Mouse (Mus musculus): ENCODE data around the gene Ms4a15. TPM values are rescaled to one million over a fixed set of nuclear protein-coding genes. Genes with fewer than 3 reads are reported as not detected.

The Ms4a15 gene
- polyA plus RNA-seq, 1 experiment from 2014 or later = not detected

- Histone ChIP-seq H3K27ac (ENCODE audit: low read depth, low read length) (no peak within 1 kb of the TSS), H3K9me3 (ENCODE audit: control insufficient read depth, low read length) (no peaks in the 10 kb centered on the region), H3K4me2 (peak within 1 kb of the TSS; percentile 99), H3K4me1 (ENCODE audit: control insufficient read depth, insufficient read depth, low read length) (peaks cover 18% of the 10 kb centered on the region), H3K4me3 (ENCODE audit: low read depth, low read length) (peak within 1 kb of the TSS; percentile 50), H3K9ac (ENCODE audit: low read length) (peak within 1 kb of the TSS; percentile 80), H3K27me3 (ENCODE audit: control insufficient read depth, insufficient read depth, low read length) (no peaks in the 10 kb centered on the region), H3K36me3 (ENCODE audit: control insufficient read depth, insufficient read depth, low read length) (peaks cover 14% of the 10 kb centered on the region; the same call in 1 of the 2 replicates)
- peak; percentile 98 for ATAC-seq (ENCODE audit: low FRiP score)
- peak; percentile 100 for DNase-seq (ENCODE audit: low spot score, missing footprints)
- under 1% methylated on average over 30 of the region's 30 CpGs for WGBS
Measured at GRCm38 (mm10) chr19:10949112-10949511, 43.9 kb downstream of the Ms4a15 start, which contains the start of gene Ccdc86. Ccdc86 (minus strand) TSS chr19:10949266.

GRCm38 (mm10) chr19:10948416-10948815 is 44.6 kb downstream of the Ms4a15 start:
- H3K27me3 ChIP-seq (ENCODE audit: control insufficient read depth, insufficient read depth, low read length) = no peaks in the 10 kb centered on the region
- peak overlapping the region; percentile 80 for H3K9ac ChIP-seq (ENCODE audit: low read length)
- H3K36me3 ChIP-seq (ENCODE audit: control insufficient read depth, insufficient read depth, low read length) = peaks cover 16% of the 10 kb centered on the region; the same call in 1 of the 2 replicates
- peak overlapping the region; percentile 99 for H3K4me2 ChIP-seq
- ATAC-seq (ENCODE audit: low FRiP score) = 0 out of 2 replicates have a peak, but pooled peaks have one; percentile 8
- H3K27ac ChIP-seq (ENCODE audit: low read depth, low read length) = no peak overlapping the region
- peak; percentile 83 for DNase-seq (ENCODE audit: low spot score, missing footprints)
- H3K9me3 ChIP-seq (ENCODE audit: control insufficient read depth, low read length) = no peaks in the 10 kb centered on the region
- peaks cover 18% of the 10 kb centered on the region for H3K4me1 ChIP-seq (ENCODE audit: control insufficient read depth, insufficient read depth, low read length)
- WGBS = 1% methylated on average over 20 of the region's 20 CpGs
- peak overlapping the region; percentile 50 for H3K4me3 ChIP-seq (ENCODE audit: low read depth, low read length)

GRCm38 (mm10) chr19:10947219-10947618 is 45.8 kb downstream of the Ms4a15 start:
- no peak for ATAC-seq (ENCODE audit: low FRiP score)
- Histone ChIP-seq H3K27ac (ENCODE audit: low read depth, low read length) (no peak overlapping the region), H3K4me2 (peak overlapping the region; percentile 99), H3K9ac (ENCODE audit: low read length) (peak overlapping the region; percentile 80; the same call in 1 of the 2 replicates), H3K4me3 (ENCODE audit: low read depth, low read length) (peak overlapping the region; percentile 50), H3K36me3 (ENCODE audit: control insufficient read depth, insufficient read depth, low read length) (peaks cover 16% of the 10 kb centered on the region; the same call in 1 of the 2 replicates), H3K27me3 (ENCODE audit: control insufficient read depth, insufficient read depth, low read length) (no peaks in the 10 kb centered on the region), H3K9me3 (ENCODE audit: control insufficient read depth, low read length) (no peaks in the 10 kb centered on the region), H3K4me1 (ENCODE audit: control insufficient read depth, insufficient read depth, low read length) (peaks cover 18% of the 10 kb centered on the region)
- 89% methylated on average over 5 of the region's 5 CpGs for WGBS
- no peak for DNase-seq (ENCODE audit: low spot score, missing footprints)

- no peak for ATAC-seq (ENCODE audit: low FRiP score)
- Histone ChIP-seq H3K9me3 (ENCODE audit: control insufficient read depth, low read length) (no peaks in the 10 kb centered on the region), H3K36me3 (ENCODE audit: control insufficient read depth, insufficient read depth, low read length) (peaks cover 16% of the 10 kb centered on the region; the same call in 1 of the 2 replicates), H3K4me1 (ENCODE audit: control insufficient read depth, insufficient read depth, low read length) (peaks cover 18% of the 10 kb centered on the region), H3K4me3 (ENCODE audit: low read depth, low read length) (no peak overlapping the region), H3K4me2 (no peak overlapping the region), H3K9ac (ENCODE audit: low read length) (no peak overlapping the region), H3K27ac (ENCODE audit: low read depth, low read length) (no peak overlapping the region), H3K27me3 (ENCODE audit: control insufficient read depth, insufficient read depth, low read length) (no peaks in the 10 kb centered on the region)
- no peak for DNase-seq (ENCODE audit: low spot score, missing footprints)
- WGBS = 81% methylated on average over 3 of the region's 3 CpGs
Measured at GRCm38 (mm10) chr19:10946506-10946905, 46.5 kb downstream of the Ms4a15 start.

- H3K4me3 ChIP-seq (ENCODE audit: low read depth, low read length) = no peak overlapping the region
- ATAC-seq (ENCODE audit: low FRiP score) (no peak), DNase-seq (ENCODE audit: low spot score, missing footprints) (no peak)
- H3K9ac ChIP-seq (ENCODE audit: low read length) = no peak overlapping the region
- no peaks in the 10 kb centered on the region for H3K27me3 ChIP-seq (ENCODE audit: control insufficient read depth, insufficient read depth, low read length)
- H3K4me1 ChIP-seq (ENCODE audit: control insufficient read depth, insufficient read depth, low read length) = peaks cover 30% of the 10 kb centered on the region
- 86% methylated on average over 3 of the region's 3 CpGs for WGBS
- H3K9me3 ChIP-seq (ENCODE audit: control insufficient read depth, low read length) = no peaks in the 10 kb centered on the region
- peaks cover 16% of the 10 kb centered on the region; the same call in 1 of the 2 replicates for H3K36me3 ChIP-seq (ENCODE audit: control insufficient read depth, insufficient read depth, low read length)
- no peak overlapping the region for H3K4me2 ChIP-seq
- H3K27ac ChIP-seq (ENCODE audit: low read depth, low read length) = no peak overlapping the region
Measured at GRCm38 (mm10) chr19:10943955-10944354, 49.1 kb downstream of the Ms4a15 start.

- ATAC-seq (ENCODE audit: low FRiP score) (peak; percentile 90), DNase-seq (ENCODE audit: low spot score, missing footprints) (peak; percentile 96)
- no peak overlapping the region; the same call in 1 of the 2 replicates for H3K27ac ChIP-seq (ENCODE audit: low read depth, low read length)
- peaks cover 12% of the 10 kb centered on the region for H3K4me1 ChIP-seq (ENCODE audit: control insufficient read depth, insufficient read depth, low read length)
- H3K36me3 ChIP-seq (ENCODE audit: control insufficient read depth, insufficient read depth, low read length) = peaks cover 13% of the 10 kb centered on the region; the same call in 1 of the 2 replicates
- 1% methylated on average over 40 of the region's 40 CpGs for whole genome bisulfite sequencing
- peak overlapping the region; percentile 38 for H3K4me3 ChIP-seq (ENCODE audit: low read depth, low read length)
- peak overlapping the region; percentile 76 for H3K4me2 ChIP-seq
- no peaks in the 10 kb centered on the region for H3K27me3 ChIP-seq (ENCODE audit: control insufficient read depth, insufficient read depth, low read length)
- H3K9ac ChIP-seq (ENCODE audit: low read length) = peak overlapping the region; percentile 64
- H3K9me3 ChIP-seq (ENCODE audit: control insufficient read depth, low read length) = no peaks in the 10 kb centered on the region
Measured at GRCm38 (mm10) chr19:10940801-10941457, 52.1 kb downstream of the Ms4a15 start.

GRCm38 (mm10) chr19:10940097-10940800 is 52.8 kb downstream of the Ms4a15 start:
- no peaks in the 10 kb centered on the region for H3K27me3 ChIP-seq (ENCODE audit: control insufficient read depth, insufficient read depth, low read length)

GRCm38 (mm10) chr19:10938771-10939170 is 54.3 kb downstream of the Ms4a15 start:
- WGBS = 59% methylated on average over 3 of the region's 3 CpGs
- no peak overlapping the region for H3K27ac ChIP-seq (ENCODE audit: low read depth, low read length)
- peaks cover 12% of the 10 kb centered on the region for H3K4me1 ChIP-seq (ENCODE audit: control insufficient read depth, insufficient read depth, low read length)
- no peaks in the 10 kb centered on the region for H3K27me3 ChIP-seq (ENCODE audit: control insufficient read depth, insufficient read depth, low read length)
- DNase-seq (ENCODE audit: low spot score, missing footprints) = no peak
- no peak for ATAC-seq (ENCODE audit: low FRiP score)
- H3K4me3 ChIP-seq (ENCODE audit: low read depth, low read length) = no peak overlapping the region
- H3K36me3 ChIP-seq (ENCODE audit: control insufficient read depth, insufficient read depth, low read length) = no peaks in the 10 kb centered on the region
- H3K9ac ChIP-seq (ENCODE audit: low read length) = no peak overlapping the region
- no peak overlapping the region for H3K4me2 ChIP-seq
- no peaks in the 10 kb centered on the region for H3K9me3 ChIP-seq (ENCODE audit: control insufficient read depth, low read length)

More at GRCm38 (mm10) chr19:10940097-10940800, 52.8 kb downstream of the Ms4a15 start:
- H3K4me3 ChIP-seq (ENCODE audit: low read depth, low read length) = peak overlapping the region; percentile 38
- no peak overlapping the region; the same call in 1 of the 2 replicates for H3K27ac ChIP-seq (ENCODE audit: low read depth, low read length)
- 17% methylated on average over 37 of the region's 37 CpGs for WGBS
- H3K4me1 ChIP-seq (ENCODE audit: control insufficient read depth, insufficient read depth, low read length) = peaks cover 12% of the 10 kb centered on the region
- H3K4me2 ChIP-seq = peak overlapping the region; percentile 76
- ATAC-seq (ENCODE audit: low FRiP score) (peak; percentile 95), DNase-seq (ENCODE audit: low spot score, missing footprints) (peak; percentile 99)
- peak overlapping the region; percentile 64 for H3K9ac ChIP-seq (ENCODE audit: low read length)
- H3K36me3 ChIP-seq (ENCODE audit: control insufficient read depth, insufficient read depth, low read length) = peaks cover 13% of the 10 kb centered on the region; the same call in 1 of the 2 replicates
- H3K9me3 ChIP-seq (ENCODE audit: control insufficient read depth, low read length) = no peaks in the 10 kb centered on the region

- DNase-seq (ENCODE audit: low spot score, missing footprints) = no peak
- Histone ChIP-seq H3K27ac (ENCODE audit: low read depth, low read length) (no peak within 1 kb of the TSS), H3K36me3 (ENCODE audit: control insufficient read depth, insufficient read depth, low read length) (no peaks in the 10 kb centered on the region), H3K9ac (ENCODE audit: low read length) (no peak within 1 kb of the TSS), H3K4me3 (ENCODE audit: low read depth, low read length) (no peak within 1 kb of the TSS), H3K27me3 (ENCODE audit: control insufficient read depth, insufficient read depth, low read length) (no peaks in the 10 kb centered on the region), H3K9me3 (ENCODE audit: control insufficient read depth, low read length) (no peaks in the 10 kb centered on the region), H3K4me2 (no peak within 1 kb of the TSS), H3K4me1 (ENCODE audit: control insufficient read depth, insufficient read depth, low read length) (peaks cover 12% of the 10 kb centered on the region)
- ATAC-seq (ENCODE audit: low FRiP score) = no peak
- 70% methylated on average over 5 of the region's 5 CpGs for WGBS
Measured at GRCm38 (mm10) chr19:10937110-10937563, 55.9 kb downstream of the Ms4a15 start, which contains the start of gene Ptgdr2. Ptgdr2 (plus strand) TSS chr19:10937160.
